Mouse (Mus musculus): Measurements from ENCODE around the gene Gm49510.

The Gm49510 gene

GRCm38 (mm10) chr15:78916052-78916826 is 16.8 kb downstream of the Gm49510 start:
- no peak for DNase-seq

DNA sequence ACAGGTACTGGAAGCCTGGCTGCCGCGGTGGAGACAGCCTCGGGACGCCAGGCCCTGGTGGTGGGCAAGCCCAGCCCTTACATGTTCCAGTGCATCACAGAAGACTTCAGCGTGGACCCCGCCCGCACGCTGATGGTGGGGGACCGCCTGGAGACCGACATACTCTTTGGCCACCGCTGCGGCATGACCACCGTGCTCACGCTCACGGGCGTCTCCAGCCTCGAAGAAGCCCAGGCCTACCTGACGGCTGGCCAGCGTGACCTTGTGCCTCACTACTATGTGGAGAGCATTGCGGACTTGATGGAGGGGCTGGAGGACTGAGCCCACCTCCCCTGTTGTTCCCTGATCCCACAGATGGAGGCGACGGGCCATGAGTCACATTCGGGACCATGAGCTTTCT is 18.7 kb downstream of the Gm49510 start:
- no peak for DNase-seq

GRCm38 (mm10) chr15:78919914-78920313 is 20.4 kb downstream of the Gm49510 start:
- no peak for DNase-seq

DNA sequence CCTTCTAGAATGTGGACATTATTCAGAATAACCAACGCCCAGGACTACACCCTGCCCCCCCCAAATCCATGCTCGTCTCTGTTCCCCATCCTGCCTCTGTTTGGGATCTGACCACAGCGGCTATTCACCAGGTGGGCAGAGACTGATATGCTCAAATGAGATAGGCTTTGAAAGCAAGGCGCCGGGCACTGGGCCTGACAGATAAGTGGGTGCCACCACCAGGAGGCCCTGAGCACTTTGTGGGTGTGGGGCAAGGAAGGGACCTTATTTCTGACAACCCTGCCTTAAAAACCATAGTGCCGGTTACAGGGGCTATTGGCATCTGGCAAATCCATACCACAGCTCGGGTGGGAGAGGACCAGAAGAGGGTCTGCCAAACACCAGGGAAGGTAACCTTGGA is 23.2 kb downstream of the Gm49510 start:
- no peak for DNase-seq

- DNase-seq: no peak
Measured at GRCm38 (mm10) chr15:78923585-78923984, 24.1 kb downstream of the Gm49510 start.

DNA sequence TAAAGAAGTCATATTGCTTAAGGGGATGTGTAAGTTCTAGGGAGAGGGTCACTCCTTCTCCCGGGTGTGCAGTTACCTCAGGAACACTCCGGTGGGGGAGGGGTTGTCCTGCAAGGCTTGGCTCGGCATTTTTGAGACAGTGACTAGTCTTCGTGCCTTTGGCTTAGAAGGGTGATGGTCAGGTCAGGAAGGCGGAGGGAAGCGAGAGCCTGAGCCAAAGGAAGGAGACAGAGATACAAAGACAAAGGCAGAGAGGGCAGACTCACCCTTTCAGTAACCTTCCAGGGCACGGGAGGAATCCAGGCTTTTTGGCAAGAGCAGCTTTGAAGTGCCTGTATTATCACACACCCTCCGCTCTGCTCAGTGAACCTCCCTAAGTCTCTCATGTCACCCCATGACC is 25.7 kb downstream of the Gm49510 start:
- DNase-seq: peak; percentile 56 to 77

GRCm38 (mm10) chr15:78926021-78926919 is 26.8 kb downstream of the Gm49510 start, which contains the start of gene Lgals1:
TSS of gene Lgals1 (plus strand) at chr15:78926725.
- DNase-seq: peak; percentile 95 to 96

- peak; percentile 29 to 68 for DNase-seq
Measured at GRCm38 (mm10) chr15:78927021-78927787, 27.7 kb downstream of the Gm49510 start.

GRCm38 (mm10) chr15:78927788-78928457 is 28.5 kb downstream of the Gm49510 start:
- DNase-seq: peak; percentile 84

DNA sequence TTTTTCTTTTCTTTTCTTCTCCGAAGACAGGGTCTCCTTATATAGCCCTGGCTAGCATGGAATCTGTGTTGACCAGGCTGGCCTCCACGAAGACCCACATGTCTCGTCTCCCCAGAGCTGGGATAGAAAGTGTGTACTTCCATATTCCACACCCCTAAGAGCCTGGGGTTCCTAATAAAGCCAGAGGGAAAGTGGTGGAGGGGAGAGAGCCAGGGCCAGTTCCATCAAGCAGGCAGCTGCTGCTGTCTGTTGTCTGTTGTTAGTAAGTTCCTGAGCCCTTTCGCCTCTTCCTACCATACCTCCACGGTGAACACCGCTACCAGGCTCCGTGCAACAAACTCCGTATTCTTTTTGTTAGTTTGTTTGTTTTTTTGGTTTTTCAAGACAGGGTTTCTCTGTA is 29.1 kb downstream of the Gm49510 start:
- DNase-seq: no peak

DNA sequence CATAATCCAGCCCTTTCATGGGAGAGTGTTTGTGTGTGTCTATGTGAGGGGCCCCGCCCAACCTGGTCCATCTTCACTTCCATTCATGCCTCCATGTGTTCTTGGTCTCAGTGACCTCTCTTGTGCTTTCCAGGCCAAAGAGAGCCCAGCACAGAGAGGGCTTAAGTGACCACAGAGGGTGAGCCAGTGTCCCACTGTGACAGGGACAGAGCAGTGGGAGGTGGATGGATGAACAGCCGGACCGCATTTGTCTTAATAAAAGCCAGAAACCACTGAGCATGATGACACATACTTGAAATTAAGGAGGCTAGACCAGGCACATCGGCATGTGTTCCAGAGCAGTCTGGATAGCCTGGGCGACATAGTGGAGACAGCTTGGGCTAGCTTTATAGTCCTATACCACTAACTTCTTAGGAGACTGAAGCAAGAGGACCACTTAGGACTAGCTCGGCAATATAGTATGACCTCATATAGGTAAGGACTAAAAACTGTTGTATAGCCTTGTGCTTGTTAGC is 30.8 kb downstream of the Gm49510 start:
- no peak for DNase-seq

- DNase-seq: no peak
Measured at GRCm38 (mm10) chr15:78930801-78931426, 31.4 kb downstream of the Gm49510 start.

- peak; percentile 55 to 81 for DNase-seq
Measured at GRCm38 (mm10) chr15:78931577-78931976, 32.1 kb downstream of the Gm49510 start.

DNA sequence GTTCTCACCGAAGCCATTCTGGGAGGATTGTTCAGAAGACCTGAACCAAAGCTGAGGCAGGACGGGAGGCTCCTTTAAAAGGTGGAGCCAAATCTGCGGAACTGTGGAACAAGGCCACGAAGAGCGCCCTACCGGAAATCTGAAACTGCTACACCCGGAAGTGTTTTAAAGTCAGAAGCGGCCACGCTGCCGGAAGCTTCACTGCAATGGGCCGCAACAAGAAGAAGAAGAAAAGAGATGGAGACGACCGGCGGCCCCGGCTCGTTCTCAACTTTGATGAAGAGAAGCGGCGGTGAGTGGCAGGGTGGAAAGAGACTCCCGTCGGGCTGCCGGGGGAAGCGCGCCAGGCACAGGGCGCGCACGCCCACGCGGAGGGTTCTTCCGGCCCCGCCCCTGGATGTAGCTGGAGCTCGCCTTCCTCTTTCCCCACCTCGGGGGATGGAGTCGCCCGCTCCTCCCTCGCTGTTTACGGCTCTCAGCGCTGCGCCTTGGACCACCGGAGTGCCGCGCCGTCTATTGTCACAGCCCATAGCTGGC is 35.4 kb downstream of the Gm49510 start, which contains the start of gene Nol12:
Gene Nol12 (plus strand): TSS at position 150 of the 537 bp plus-strand sequence.
- DNase-seq: peak; percentile 86 to 90

- DNase-seq: no peak
Measured at GRCm38 (mm10) chr15:78936403-78936802, 36.9 kb downstream of the Gm49510 start.

DNA sequence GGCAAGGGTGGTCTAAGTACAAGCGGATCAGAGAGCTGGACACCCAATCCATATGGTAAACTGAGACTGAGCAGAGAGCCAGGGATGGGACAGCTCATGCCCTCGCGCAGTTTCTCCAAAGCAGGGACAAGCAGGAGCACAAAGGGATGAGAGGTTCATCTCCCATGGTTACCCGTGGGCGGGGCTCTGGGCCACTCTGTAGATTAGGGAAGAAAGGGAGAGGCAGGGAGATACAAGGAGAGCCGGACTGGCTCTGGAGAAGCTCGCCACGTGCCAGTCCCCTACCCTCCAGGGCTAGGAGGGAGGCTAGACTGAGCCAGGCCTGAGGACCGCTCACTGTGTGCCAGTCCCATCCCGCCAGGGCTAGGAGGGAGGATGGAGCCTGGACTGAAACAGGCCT is 37.8 kb downstream of the Gm49510 start:
- DNase-seq: no peak

DNA sequence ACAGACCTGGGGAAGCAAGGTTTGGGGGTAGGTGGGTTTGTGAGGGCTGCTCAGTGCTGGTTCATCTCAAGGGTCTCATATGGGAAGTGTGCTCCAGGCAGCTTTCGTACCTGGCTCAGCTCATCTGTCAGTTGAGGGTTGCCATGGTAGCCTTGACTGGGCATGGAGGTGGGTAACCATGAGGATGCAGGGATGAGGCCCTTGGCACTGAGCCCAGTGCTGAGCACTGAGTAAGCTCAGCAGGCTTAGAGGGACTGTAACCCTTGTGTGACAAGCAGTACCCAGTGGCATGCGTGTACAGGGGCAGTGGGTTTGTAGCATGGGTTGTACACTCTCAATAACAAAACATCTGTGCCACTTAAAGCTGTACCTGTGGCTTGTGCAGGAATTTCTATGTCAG is 38.5 kb downstream of the Gm49510 start:
- DNase-seq: no peak

DNA sequence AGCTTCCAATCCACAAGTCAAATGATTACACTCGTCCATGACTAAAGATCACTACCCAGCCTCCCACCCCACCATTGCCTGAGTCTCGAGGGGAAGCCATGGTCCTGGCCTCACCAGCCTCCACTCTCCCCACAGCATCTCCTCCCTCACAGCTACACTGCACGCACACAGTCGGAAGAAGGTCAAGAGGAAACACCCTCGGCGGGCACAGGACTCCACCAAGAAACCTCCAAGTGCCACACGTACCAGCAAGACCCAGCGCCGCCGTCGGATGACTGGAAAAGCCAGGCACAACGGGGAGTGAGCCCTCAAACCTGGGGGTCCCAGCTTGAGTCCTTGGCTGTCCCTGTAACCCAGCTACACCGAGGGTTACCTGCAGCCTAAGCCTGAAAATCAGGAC is 40.9 kb downstream of the Gm49510 start:
- DNase-seq: no peak

GRCm38 (mm10) chr15:78942663-78943062 is 43.2 kb downstream of the Gm49510 start:
- DNase-seq: peak; percentile 78 to 89

DNA sequence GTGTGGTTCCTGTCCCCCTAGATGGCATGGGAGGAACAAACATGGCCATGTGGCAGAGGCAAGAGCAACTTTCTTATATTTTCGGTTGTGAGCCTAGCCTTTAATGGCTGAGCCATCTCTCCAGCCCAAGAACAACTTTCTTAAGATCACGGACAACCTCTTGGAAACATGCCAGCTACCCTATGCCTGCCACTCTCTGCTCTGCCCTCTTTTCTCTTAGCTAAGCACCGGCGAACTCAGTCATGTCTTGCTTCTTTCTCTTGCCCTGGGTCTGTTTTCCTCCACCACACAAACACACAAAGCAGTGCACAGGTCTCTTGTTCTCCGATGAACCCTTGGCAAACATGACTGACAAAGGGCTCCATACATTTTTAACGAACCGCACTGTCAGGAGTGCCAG is 46.8 kb downstream of the Gm49510 start:
- no peak for DNase-seq

GRCm38 (mm10) chr15:78947657-78948056 is 48.2 kb downstream of the Gm49510 start, which contains the start of gene Triobp:
TSS of gene Triobp (plus strand) at chr15:78947724.
- peak; percentile 92 to 94 for DNase-seq

All from kidney, postnatal 36 days (tissue).